In the genomic region with DNA sequence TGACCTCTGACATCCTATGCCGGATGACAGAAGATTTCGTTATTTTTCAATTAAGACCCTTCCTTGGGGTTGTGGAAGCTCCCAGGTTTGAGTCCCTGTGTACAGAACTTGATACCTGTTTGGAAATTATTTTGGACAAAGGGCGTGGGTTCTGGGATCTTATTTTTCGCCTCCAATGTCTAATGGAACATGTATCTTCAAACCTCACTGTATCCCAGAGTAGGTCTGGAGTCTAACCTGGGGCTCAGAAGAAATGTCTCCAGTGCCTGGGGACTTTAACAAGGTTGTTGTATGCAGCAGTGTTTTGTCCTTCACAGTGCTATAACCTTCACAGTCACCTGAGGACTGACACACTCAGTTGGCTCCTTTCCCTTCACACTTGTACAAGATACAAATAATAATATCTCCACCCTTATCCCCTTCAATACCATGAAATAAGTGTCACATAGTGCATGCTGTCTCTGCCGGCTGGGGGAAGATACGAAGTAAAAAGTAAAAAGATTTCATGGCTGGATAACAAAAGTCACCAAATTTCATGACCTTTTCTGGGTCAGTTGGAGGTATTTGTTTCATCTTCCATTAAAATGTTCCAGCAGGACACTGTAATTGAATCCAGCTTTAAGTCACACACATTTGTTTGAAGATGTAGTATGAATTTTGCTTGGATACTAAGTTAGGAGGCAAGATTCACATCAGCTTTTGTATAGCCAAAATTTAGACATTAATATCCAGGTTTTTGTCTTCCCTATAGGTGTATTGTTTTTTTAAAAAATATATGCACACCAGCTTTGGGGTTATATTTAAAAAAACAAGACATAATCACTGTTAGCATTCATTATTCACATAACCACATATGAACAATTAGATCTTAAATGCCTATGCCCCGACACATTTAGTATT, we compare ENCODE assay signal across 25 mouse cellular contexts. TPM values are rescaled to one million over a fixed set of nuclear protein-coding genes. Genes with fewer than 3 reads are reported as not detected.
DNase-seq lines count a peak whose midpoint lies in the region; ATAC-seq lines count a peak whose summit lies in the region.
"Had no signal": no experiment of that assay in that cellular context is flagged by ENCODE, and none has a peak within 500 bp of the region (broad histone marks: within the 10 kb centered on the region; RNA-seq: fewer than 3 reads in every experiment).

No protein-coding gene starts in this region.

- H3K4me1 ChIP-seq in hindbrain, embryonic 11.5 days (replicated peaks; ENCODE audit: control insufficient read depth, insufficient read depth, low read length), result peaks cover 6% of the 10 kb centered on the region
- peaks cover 3% of the 10 kb centered on the region; the same call in 1 of the 2 replicates for H3K4me1 ChIP-seq in hindbrain, embryonic 12.5 days
- H3K4me1 ChIP-seq in kidney, embryonic 14.5 days (ENCODE audit: control insufficient read depth, insufficient read depth, low read length), result peaks cover 65% of the 10 kb centered on the region
- peaks cover 57% of the 10 kb centered on the region for H3K4me1 ChIP-seq in limb, embryonic 10.5 days
- peaks cover 79% of the 10 kb centered on the region for H3K4me1 ChIP-seq in neural tube, embryonic 12.5 days
- H3K4me1 ChIP-seq: embryonic facial prominence, embryonic 12.5 days had no signal

- no peaks in the 10 kb centered on the region for H3K36me3 ChIP-seq in hindbrain, embryonic 11.5 days (ENCODE audit: control insufficient read depth, insufficient read depth, low read length)
- H3K36me3 ChIP-seq in hindbrain, embryonic 12.5 days, result no peaks in the 10 kb centered on the region
- peaks cover 31% of the 10 kb centered on the region; the same call in 1 of the 2 replicates for H3K36me3 ChIP-seq in kidney, embryonic 14.5 days (ENCODE audit: control insufficient read depth, insufficient read depth, low read length)
- no peaks in the 10 kb centered on the region for H3K36me3 ChIP-seq in limb, embryonic 10.5 days
- H3K36me3 ChIP-seq in neural tube, embryonic 12.5 days, result no peaks in the 10 kb centered on the region
- H3K36me3 ChIP-seq: embryonic facial prominence, embryonic 12.5 days; limb, embryonic 12.5 days; stomach, embryonic 15.5 days had no signal

- ATAC-seq in hindbrain, embryonic 11.5 days (ENCODE audit: low FRiP score), result no peak
- ATAC-seq in hindbrain, embryonic 12.5 days (ENCODE audit: low FRiP score), result no peak
- no peak for ATAC-seq in kidney, embryonic 14.5 days (ENCODE audit: low FRiP score, low TSS enrichment)
- no peak for ATAC-seq in neural tube, embryonic 12.5 days (ENCODE audit: low FRiP score, low read depth)
- ATAC-seq: activated CD4-positive, CD25-positive, alpha-beta regulatory T cell, adult 4 months; forebrain, embryonic 13.5 days; inflammation-experienced regulatory T-cells, adult 6 months; liver, postnatal 0 days; lung, postnatal 0 days had no signal

- no peaks in the 10 kb centered on the region for H3K9me3 ChIP-seq in hindbrain, embryonic 11.5 days (ENCODE audit: control insufficient read depth, low read length)
- no peaks in the 10 kb centered on the region for H3K9me3 ChIP-seq in hindbrain, embryonic 12.5 days (replicated peaks)
- H3K9me3 ChIP-seq in kidney, embryonic 14.5 days (ENCODE audit: control insufficient read depth, low read length), result no peaks in the 10 kb centered on the region
- H3K9me3 ChIP-seq in limb, embryonic 10.5 days (replicated peaks), result no peaks in the 10 kb centered on the region
- H3K9me3 ChIP-seq in neural tube, embryonic 12.5 days, result no peaks in the 10 kb centered on the region
- H3K9me3 ChIP-seq: embryonic facial prominence, embryonic 12.5 days; forebrain, embryonic 13.5 days; limb, embryonic 12.5 days; stomach, embryonic 15.5 days had no signal

- peaks cover 98% of the 10 kb centered on the region for H3K27me3 ChIP-seq in hindbrain, embryonic 11.5 days (ENCODE audit: control insufficient read depth, insufficient read depth, low read length)
- peaks cover 98% of the 10 kb centered on the region for H3K27me3 ChIP-seq in hindbrain, embryonic 12.5 days
- H3K27me3 ChIP-seq in kidney, embryonic 14.5 days (ENCODE audit: control insufficient read depth, insufficient read depth, low read length), result no peaks in the 10 kb centered on the region; the same call in 1 of the 2 replicates
- H3K27me3 ChIP-seq in limb, embryonic 10.5 days (ENCODE audit: low read depth, poor library complexity, severe bottlenecking), result peaks cover 100% of the 10 kb centered on the region
- H3K27me3 ChIP-seq in neural tube, embryonic 12.5 days (replicated peaks), result peaks cover 17% of the 10 kb centered on the region

- H3K27ac ChIP-seq in hindbrain, embryonic 11.5 days (ENCODE audit: low read depth, low read length), result no peak overlapping the region
- H3K27ac ChIP-seq in hindbrain, embryonic 12.5 days, result no peak overlapping the region
- no peak overlapping the region for H3K27ac ChIP-seq in kidney, embryonic 14.5 days (ENCODE audit: low read depth, low read length)
- H3K27ac ChIP-seq in limb, embryonic 10.5 days, result no peak overlapping the region
- H3K27ac ChIP-seq in neural tube, embryonic 12.5 days, result no peak overlapping the region
- H3K27ac ChIP-seq: embryonic facial prominence, embryonic 12.5 days; forebrain, embryonic 13.5 days; hindbrain, embryonic 14.5 days; limb, embryonic 12.5 days; macrophage; stomach, embryonic 15.5 days had no signal

- 7% methylated on average over 7 of the region's 7 CpGs for WGBS in hindbrain, embryonic 11.5 days
- 9% methylated on average over 7 of the region's 7 CpGs for WGBS in hindbrain, embryonic 12.5 days
- 54% methylated on average over 7 of the region's 7 CpGs for whole genome bisulfite sequencing in kidney, embryonic 14.5 days
- WGBS in limb, embryonic 10.5 days, result 19% methylated on average over 7 of the region's 7 CpGs
- 32% methylated on average over 7 of the region's 7 CpGs for WGBS in neural tube, embryonic 12.5 days

- peak; percentile 59 for DNase-seq in hindbrain, embryonic 11.5 days (ENCODE audit: low spot score)
- DNase-seq in kidney, postnatal 14 days, result peak; percentile 1
- peak; percentile 31 for DNase-seq in limb, embryonic 10.5 days (ENCODE audit: low spot score)
- no peak for DNase-seq in urinary bladder, postnatal 14 days (ENCODE audit: low spot score)
- DNase-seq: adrenal gland, postnatal 25 days; cerebellum, adult 8-10 months; cerebellum, postnatal 36 days; gastrocnemius, postnatal 36 days; liver, postnatal 0 days; thymus, postnatal 25 days had no signal

- no peak overlapping the region for H3K9ac ChIP-seq in hindbrain, embryonic 11.5 days (ENCODE audit: low read depth, low read length)
- H3K9ac ChIP-seq in hindbrain, embryonic 12.5 days, result no peak overlapping the region
- no peak overlapping the region for H3K9ac ChIP-seq in kidney, embryonic 14.5 days (ENCODE audit: low read depth, low read length)
- H3K9ac ChIP-seq in neural tube, embryonic 12.5 days, result no peak overlapping the region
- H3K9ac ChIP-seq: embryonic facial prominence, embryonic 12.5 days; forebrain, embryonic 13.5 days; hindbrain, embryonic 14.5 days; limb, embryonic 12.5 days; liver, postnatal 0 days; stomach, embryonic 15.5 days had no signal

- H3K4me2 ChIP-seq in hindbrain, embryonic 11.5 days (replicated peaks; ENCODE audit: low read depth, low read length), result no peak overlapping the region
- H3K4me2 ChIP-seq in hindbrain, embryonic 12.5 days (replicated peaks), result no peak overlapping the region
- no peak overlapping the region for H3K4me2 ChIP-seq in kidney, embryonic 14.5 days (replicated peaks; ENCODE audit: low read depth, low read length)
- H3K4me2 ChIP-seq in neural tube, embryonic 12.5 days (replicated peaks), result peak overlapping the region; percentile 52
- H3K4me2 ChIP-seq: embryonic facial prominence, embryonic 12.5 days; forebrain, embryonic 13.5 days; hindbrain, embryonic 14.5 days; limb, embryonic 12.5 days; liver, embryonic 11.5 days; stomach, embryonic 15.5 days had no signal

- H3K4me3 ChIP-seq in hindbrain, embryonic 11.5 days (ENCODE audit: low read depth, low read length), result no peak overlapping the region
- no peak overlapping the region for H3K4me3 ChIP-seq in hindbrain, embryonic 12.5 days
- no peak overlapping the region for H3K4me3 ChIP-seq in kidney, embryonic 14.5 days (ENCODE audit: low read length)
- H3K4me3 ChIP-seq in limb, embryonic 10.5 days, result no peak overlapping the region
- H3K4me3 ChIP-seq in neural tube, embryonic 12.5 days, result no peak overlapping the region
- H3K4me3 ChIP-seq: embryonic facial prominence, embryonic 12.5 days; forebrain, embryonic 13.5 days; limb, embryonic 12.5 days; stomach, embryonic 15.5 days had no signal

RNA-seq across cellular contexts. Expression of gene Hoxb9, which starts 4.0 kb away (rescaled TPM):
- 0.80 and 3.2 TPM in 2 replicates for polyA plus RNA-seq in hindbrain, embryonic 11.5 days (2014; fragmentation: Nextera tagmentation; extraction: Ambion mirVana)
- 0.36 and 0.46 TPM in 2 replicates for polyA plus RNA-seq in hindbrain, embryonic 12.5 days (2016; fragmentation: Nextera tagmentation; extraction: Ambion mirVana)
- 30.0 and 41.4 TPM in 2 replicates for polyA plus RNA-seq in kidney, embryonic 14.5 days (2014; fragmentation: Nextera tagmentation; extraction: Ambion mirVana)
- polyA plus RNA-seq in limb, embryonic 10.5 days (2016; fragmentation: Nextera tagmentation; extraction: Ambion mirVana), result 3.4 and 3.8 TPM in 2 replicates
- polyA plus RNA-seq in neural tube, embryonic 12.5 days (2016; fragmentation: Nextera tagmentation; extraction: Ambion mirVana), result 76.1 and 90.5 TPM in 2 replicates
- polyA plus RNA-seq: C2C12; forebrain, embryonic 13.5 days; heart, embryonic 14.5 days; inflammation-experienced regulatory T-cells, adult 6 months; liver, postnatal 0 days; lung, postnatal 0 days; macrophage had no signal

RNA-seq across cellular contexts. Expression of gene Hoxb8, which starts 14.4 kb away (rescaled TPM):
- polyA plus RNA-seq in hindbrain, embryonic 11.5 days (2014; fragmentation: Nextera tagmentation; extraction: Ambion mirVana), result 3.1 and 7.0 TPM in 2 replicates
- 4.4 and 8.1 TPM in 2 replicates for polyA plus RNA-seq in hindbrain, embryonic 12.5 days (2016; fragmentation: Nextera tagmentation; extraction: Ambion mirVana)
- 12.7 and 18.6 TPM in 2 replicates for polyA plus RNA-seq in kidney, embryonic 14.5 days (2014; fragmentation: Nextera tagmentation; extraction: Ambion mirVana)
- 0.95 and 1.2 TPM in 2 replicates for polyA plus RNA-seq in limb, embryonic 10.5 days (2016; fragmentation: Nextera tagmentation; extraction: Ambion mirVana)
- 35.7 and 53.3 TPM in 2 replicates for polyA plus RNA-seq in neural tube, embryonic 12.5 days (2016; fragmentation: Nextera tagmentation; extraction: Ambion mirVana)
- polyA plus RNA-seq: activated CD4-positive, CD25-positive, alpha-beta regulatory T cell, adult 4 months; embryonic facial prominence, embryonic 12.5 days; forebrain, embryonic 13.5 days; heart, embryonic 14.5 days; inflammation-experienced regulatory T-cells, adult 6 months; liver, postnatal 0 days; macrophage had no signal

RNA-seq across cellular contexts. Expression of gene Hoxb7, which starts 19.2 kb away (rescaled TPM):
- polyA plus RNA-seq in hindbrain, embryonic 11.5 days (2014; fragmentation: Nextera tagmentation; extraction: Ambion mirVana), result 4.0 and 11.2 TPM in 2 replicates
- polyA plus RNA-seq in hindbrain, embryonic 12.5 days (2016; fragmentation: Nextera tagmentation; extraction: Ambion mirVana), result 9.6 and 11.0 TPM in 2 replicates
- 58.6 and 61.9 TPM in 2 replicates for polyA plus RNA-seq in kidney, embryonic 14.5 days (2014; fragmentation: Nextera tagmentation; extraction: Ambion mirVana)
- polyA plus RNA-seq in limb, embryonic 10.5 days (2016; fragmentation: Nextera tagmentation; extraction: Ambion mirVana), result 7.1 and 10.2 TPM in 2 replicates
- polyA plus RNA-seq in neural tube, embryonic 12.5 days (2016; fragmentation: Nextera tagmentation; extraction: Ambion mirVana), result 97.1 and 101 TPM in 2 replicates
- polyA plus RNA-seq: activated CD4-positive, CD25-positive, alpha-beta regulatory T cell, adult 4 months; embryonic facial prominence, embryonic 12.5 days; forebrain, embryonic 13.5 days; heart, embryonic 14.5 days; inflammation-experienced regulatory T-cells, adult 6 months; macrophage had no signal

RNA-seq across cellular contexts. Expression of gene Hoxb6, which starts 25.0 kb away (rescaled TPM):
- polyA plus RNA-seq in hindbrain, embryonic 11.5 days (2014; fragmentation: Nextera tagmentation; extraction: Ambion mirVana), result 15.9 and 38.5 TPM in 2 replicates
- 60.0 and 64.5 TPM in 2 replicates for polyA plus RNA-seq in hindbrain, embryonic 12.5 days (2016; fragmentation: Nextera tagmentation; extraction: Ambion mirVana)
- polyA plus RNA-seq in kidney, embryonic 14.5 days (2014; fragmentation: Nextera tagmentation; extraction: Ambion mirVana), result 44.1 and 53.1 TPM in 2 replicates
- 6.1 and 7.9 TPM in 2 replicates for polyA plus RNA-seq in limb, embryonic 10.5 days (2016; fragmentation: Nextera tagmentation; extraction: Ambion mirVana)
- 145 and 151 TPM in 2 replicates for polyA plus RNA-seq in neural tube, embryonic 12.5 days (2016; fragmentation: Nextera tagmentation; extraction: Ambion mirVana)
- polyA plus RNA-seq: activated CD4-positive, CD25-positive, alpha-beta regulatory T cell, adult 4 months; embryonic facial prominence, embryonic 12.5 days; forebrain, embryonic 13.5 days; heart, embryonic 14.5 days; inflammation-experienced regulatory T-cells, adult 6 months; liver, postnatal 0 days; macrophage had no signal

RNA-seq across cellular contexts. Expression of gene Hoxb5, which starts 35.9 kb away (rescaled TPM):
- polyA plus RNA-seq in hindbrain, embryonic 11.5 days (2014; fragmentation: Nextera tagmentation; extraction: Ambion mirVana), result 33.1 and 42.5 TPM in 2 replicates
- polyA plus RNA-seq in hindbrain, embryonic 12.5 days (2016; fragmentation: Nextera tagmentation; extraction: Ambion mirVana), result 74.3 and 126 TPM in 2 replicates
- 22.1 and 24.3 TPM in 2 replicates for polyA plus RNA-seq in kidney, embryonic 14.5 days (2014; fragmentation: Nextera tagmentation; extraction: Ambion mirVana)
- 5.5 and 5.9 TPM in 2 replicates for polyA plus RNA-seq in limb, embryonic 10.5 days (2016; fragmentation: Nextera tagmentation; extraction: Ambion mirVana)
- 79.2 and 94.7 TPM in 2 replicates for polyA plus RNA-seq in neural tube, embryonic 12.5 days (2016; fragmentation: Nextera tagmentation; extraction: Ambion mirVana)
- polyA plus RNA-seq: activated CD4-positive, CD25-positive, alpha-beta regulatory T cell, adult 4 months; C2C12; forebrain, embryonic 13.5 days; inflammation-experienced regulatory T-cells, adult 6 months; macrophage had no signal
